Mouse (Mus musculus) thymus, postnatal 0 days (tissue): Measurements from ENCODE around the gene Zfx. TPM values are rescaled to one million over a fixed set of nuclear protein-coding genes. Genes with fewer than 3 reads are reported as not detected.
A peak's percentile ranks its signal among the peaks of the same experiment; 100 is the strongest.

ENCODE experiments used
- DNase-seq: peaks from one replicate; pipeline ENCODE4 v3.0.0-alpha.2; 2015; ENCODE audit warnings: low spot score
- polyA plus RNA-seq: library from polyadenylated mRNA; unstranded; fragments of >200 nt; fragmentation: Nextera tagmentation; extraction: Ambion mirVana; gene quantifications from 2 replicates; pipeline ENCODE4 v1.2.1, GENCODE M21; 2015

Gene Zfx
- 30.9 and 34.5 TPM in 2 replicates for polyA plus RNA-seq

GRCm38 (mm10) chrX:94123059-94123839 lies at the start of gene Zfx:
Zfx (minus strand) TSS chrX:94123702.
- DNase-seq, result peak; percentile 69

GRCm38 (mm10) chrX:94169348-94169747 lies 45.8 kb upstream of the Zfx start:
- no peak for DNase-seq

- DNase-seq, result no peak
These were observed 28.8 kb upstream of the Zfx start for GRCm38 (mm10) chrX:94152251-94152830.

GRCm38 (mm10) chrX:94150471-94150870 lies 27.0 kb upstream of the Zfx start:
- DNase-seq, result no peak

GRCm38 (mm10) chrX:94142004-94142771 lies 18.7 kb upstream of the Zfx start:
- DNase-seq, result no peak

- DNase-seq, result no peak
These were observed 16.6 kb upstream of the Zfx start for GRCm38 (mm10) chrX:94140080-94140479.

GRCm38 (mm10) chrX:94138256-94138655 lies 14.8 kb upstream of the Zfx start:
- DNase-seq, result no peak

GRCm38 (mm10) chrX:94135084-94135483 lies 11.6 kb upstream of the Zfx start:
- DNase-seq, result no peak

GRCm38 (mm10) chrX:94133551-94133950 lies 10.0 kb upstream of the Zfx start:
- no peak for DNase-seq

- no peak for DNase-seq
These were observed 8.7 kb upstream of the Zfx start for GRCm38 (mm10) chrX:94132239-94132638.

GRCm38 (mm10) chrX:94129712-94130111 lies 6.2 kb upstream of the Zfx start:
- DNase-seq, result no peak

- DNase-seq, result no peak
These were observed 2.4 kb upstream of the Zfx start for GRCm38 (mm10) chrX:94125950-94126349.

GRCm38 (mm10) chrX:94122709-94123058 lies 818 bp downstream of the Zfx start:
- no peak for DNase-seq

GRCm38 (mm10) chrX:94121866-94122708 lies 1.4 kb downstream of the Zfx start:
- DNase-seq, result peak; percentile 87

GRCm38 (mm10) chrX:94121161-94121856 lies 2.2 kb downstream of the Zfx start:
- DNase-seq, result peak; percentile 23

GRCm38 (mm10) chrX:94118350-94118749 lies 5.2 kb downstream of the Zfx start:
- no peak for DNase-seq

GRCm38 (mm10) chrX:94115882-94116281 lies 7.6 kb downstream of the Zfx start:
- DNase-seq, result no peak

- DNase-seq, result no peak
These were observed 17.5 kb downstream of the Zfx start for GRCm38 (mm10) chrX:94105964-94106363.

- DNase-seq, result no peak
These were observed 20.6 kb downstream of the Zfx start for GRCm38 (mm10) chrX:94102938-94103337.

- DNase-seq, result no peak
These were observed 22.9 kb downstream of the Zfx start for GRCm38 (mm10) chrX:94100561-94100960.

- no peak for DNase-seq
These were observed 32.5 kb downstream of the Zfx start for GRCm38 (mm10) chrX:94091001-94091400.
